Comparison of ENCODE assay signal across 8 mouse cellular contexts in genomic region chr4:134246719-134247258, GRCm38 (mm10). TPM values are rescaled to one million over a fixed set of nuclear protein-coding genes. Genes with fewer than 3 reads are reported as not detected.
A peak's percentile ranks its signal among the peaks of the same experiment; 100 is the strongest.
DNase-seq lines count a peak whose midpoint lies in the region; ATAC-seq and TF ChIP-seq lines count a peak whose summit lies in the region.

Gene Gm30191, plus strand, starts transcription at chr4:134246935.

- peak within 1 kb of the TSS; percentile 85 for H3K4me3 ChIP-seq in liver, embryonic 11.5 days (ENCODE audit: low read depth, low read length)
- peak within 1 kb of the TSS; percentile 85 for H3K4me3 ChIP-seq in forebrain, embryonic 11.5 days (ENCODE audit: low read depth, low read length)
- peak within 1 kb of the TSS; percentile 74 for H3K4me3 ChIP-seq in intestine, postnatal 0 days (ENCODE audit: low read depth, low read length)
- peak within 1 kb of the TSS; percentile 85 for H3K4me3 ChIP-seq in neural tube, embryonic 13.5 days

- 0 out of 2 replicates have a peak within 1 kb of the TSS, but pooled peaks have one; percentile 12 for H3K9ac ChIP-seq in liver, embryonic 11.5 days (ENCODE audit: low read depth, low read length)
- peak within 1 kb of the TSS; percentile 74 for H3K9ac ChIP-seq in forebrain, embryonic 11.5 days (ENCODE audit: low read length)
- H3K9ac ChIP-seq in intestine, postnatal 0 days (ENCODE audit: low read depth, low read length) = no peak within 1 kb of the TSS
- H3K9ac ChIP-seq in neural tube, embryonic 13.5 days = peak within 1 kb of the TSS; percentile 87; the same call in 1 of the 2 replicates

- WGBS in liver, embryonic 11.5 days = 71% methylated on average over 7 of the region's 7 CpGs
- 72% methylated on average over 7 of the region's 7 CpGs for WGBS in forebrain, embryonic 11.5 days
- WGBS in intestine, postnatal 0 days = 65% methylated on average over 7 of the region's 7 CpGs
- 68% methylated on average over 7 of the region's 7 CpGs for WGBS in neural tube, embryonic 13.5 days

- H3K4me2 ChIP-seq in liver, embryonic 11.5 days = peak within 1 kb of the TSS; percentile 69
- H3K4me2 ChIP-seq in forebrain, embryonic 11.5 days (ENCODE audit: low read depth, low read length, severe bottlenecking) = peak within 1 kb of the TSS; percentile 93
- peak within 1 kb of the TSS; percentile 98 for H3K4me2 ChIP-seq in intestine, postnatal 0 days (replicated peaks; ENCODE audit: low read depth)
- H3K4me2 ChIP-seq in neural tube, embryonic 13.5 days = peak within 1 kb of the TSS; percentile 96

- no peaks in the 10 kb centered on the region for H3K9me3 ChIP-seq in liver, embryonic 11.5 days (ENCODE audit: control insufficient read depth, low read length)
- H3K9me3 ChIP-seq in forebrain, embryonic 11.5 days (ENCODE audit: control insufficient read depth, low read length) = no peaks in the 10 kb centered on the region
- H3K9me3 ChIP-seq in intestine, postnatal 0 days (ENCODE audit: control insufficient read depth) = no peaks in the 10 kb centered on the region
- H3K9me3 ChIP-seq in neural tube, embryonic 13.5 days = no peaks in the 10 kb centered on the region

- H3K27ac ChIP-seq in liver, embryonic 11.5 days (ENCODE audit: low read depth, low read length) = no peak within 1 kb of the TSS
- H3K27ac ChIP-seq in forebrain, embryonic 11.5 days (ENCODE audit: low read depth, low read length) = no peak within 1 kb of the TSS
- no peak within 1 kb of the TSS for H3K27ac ChIP-seq in intestine, postnatal 0 days (ENCODE audit: low read depth, low read length)
- H3K27ac ChIP-seq in neural tube, embryonic 13.5 days (replicated peaks) = no peak within 1 kb of the TSS

- H3K4me1 ChIP-seq in liver, embryonic 11.5 days (replicated peaks; ENCODE audit: control insufficient read depth, insufficient read depth, low read length) = peaks cover 35% of the 10 kb centered on the region
- peaks cover 28% of the 10 kb centered on the region; the same call in 1 of the 2 replicates for H3K4me1 ChIP-seq in forebrain, embryonic 11.5 days (replicated peaks; ENCODE audit: control insufficient read depth, insufficient read depth, low read length)
- H3K4me1 ChIP-seq in intestine, postnatal 0 days (replicated peaks; ENCODE audit: control insufficient read depth, insufficient read depth, low read length) = peaks cover 4% of the 10 kb centered on the region; the same call in 1 of the 2 replicates
- peaks cover 52% of the 10 kb centered on the region for H3K4me1 ChIP-seq in neural tube, embryonic 13.5 days (replicated peaks)

- peaks cover 57% of the 10 kb centered on the region for H3K27me3 ChIP-seq in liver, embryonic 11.5 days (replicated peaks; ENCODE audit: control insufficient read depth, insufficient read depth, low read length)
- H3K27me3 ChIP-seq in forebrain, embryonic 11.5 days (ENCODE audit: control insufficient read depth, insufficient read depth, low read length) = peaks cover 23% of the 10 kb centered on the region
- H3K27me3 ChIP-seq in intestine, postnatal 0 days (replicated peaks; ENCODE audit: control insufficient read depth, insufficient read depth, low read length) = peaks cover 31% of the 10 kb centered on the region
- H3K27me3 ChIP-seq in neural tube, embryonic 13.5 days = peaks cover 54% of the 10 kb centered on the region

- H3K36me3 ChIP-seq in liver, embryonic 11.5 days (ENCODE audit: control insufficient read depth, insufficient read depth, low read length) = no peaks in the 10 kb centered on the region
- H3K36me3 ChIP-seq in forebrain, embryonic 11.5 days (ENCODE audit: control insufficient read depth, insufficient read depth, low read length) = no peaks in the 10 kb centered on the region
- no peaks in the 10 kb centered on the region; the same call in 1 of the 2 replicates for H3K36me3 ChIP-seq in intestine, postnatal 0 days (ENCODE audit: control insufficient read depth, insufficient read depth)
- H3K36me3 ChIP-seq in neural tube, embryonic 13.5 days = 0 out of 2 replicates have a peak, but pooled peaks cover 5% of the 10 kb centered on the region

- DNase-seq in liver, embryonic 11.5 days (ENCODE audit: low spot score) = no peak
- DNase-seq in liver = no peak
- no peak for DNase-seq in forebrain, embryonic 11.5 days (ENCODE audit: low spot score)
- DNase-seq in frontal cortex, postnatal 14 days (ENCODE audit: low spot score in 2 of 2) = no peak
- no peak for DNase-seq in layer of hippocampus, adult 9-11 months

- no peak for ATAC-seq in liver, embryonic 11.5 days (replicated peaks; ENCODE audit: low FRiP score)
- no peak for ATAC-seq in forebrain, embryonic 11.5 days (replicated peaks; ENCODE audit: low FRiP score)
- no peak for ATAC-seq in intestine, postnatal 0 days
- no peak for ATAC-seq in neural tube, embryonic 13.5 days (ENCODE audit: low read depth)
- no peak for ATAC-seq in megakaryocyte progenitor cell, adult 5-6 weeks (replicated peaks; ENCODE audit: poor library complexity)

- no peak for TF ChIP-seq CTCF in intestine, postnatal 0 days (IDR thresholded peaks at IDR 0.05; ENCODE audit: low read depth)

RNA-seq across cellular contexts. Expression of gene Gm30191, which starts in this region (rescaled TPM):
- not detected in 2 replicates for polyA plus RNA-seq in liver, embryonic 11.5 days (2014; fragmentation: Nextera tagmentation; extraction: Ambion mirVana)
- polyA plus RNA-seq in forebrain, embryonic 11.5 days (2014; fragmentation: Nextera tagmentation; extraction: Ambion mirVana) = 0.63 TPM in 1 of 2 replicates, not detected in the other
- not detected in 2 replicates for polyA plus RNA-seq in intestine, postnatal 0 days (2015; fragmentation: Nextera tagmentation; extraction: Ambion mirVana)
- not detected in 2 replicates for polyA plus RNA-seq in neural tube, embryonic 13.5 days (2015; fragmentation: Nextera tagmentation; extraction: Ambion mirVana)
- not detected in 2 replicates for total RNA-seq in megakaryocyte progenitor cell, adult 5-6 weeks (2015)
- not detected in 2 replicates for total RNA-seq in megakaryocyte progenitor cell, adult 5-6 weeks (2017)
